In the genomic region with DNA sequence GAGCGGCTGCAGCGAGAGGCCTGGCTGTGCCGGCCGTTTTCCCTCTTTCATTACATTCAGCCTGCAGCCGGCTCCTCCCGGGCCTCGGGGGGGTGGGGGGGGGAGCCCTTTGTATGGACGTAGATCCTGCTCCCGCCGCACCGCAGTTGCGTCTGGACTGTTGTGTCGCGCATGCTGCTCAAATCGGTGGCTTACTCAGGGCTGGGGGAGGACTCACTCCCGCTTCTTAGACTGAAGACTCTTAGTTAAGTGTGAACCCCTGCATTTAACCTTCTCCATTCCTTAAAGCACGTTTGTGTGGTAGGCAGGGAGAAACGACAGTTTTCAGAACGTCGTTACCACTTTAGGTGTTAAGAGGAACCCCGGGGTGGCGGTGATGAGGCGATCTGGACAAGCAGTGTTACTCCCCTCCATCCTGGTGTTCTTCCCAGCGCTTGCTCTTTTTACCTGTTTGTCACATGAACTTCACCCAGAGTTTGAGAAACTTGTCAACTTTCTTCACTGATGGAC, we compare ENCODE assay signal across 8 mouse cellular contexts. TPM values are rescaled to one million over a fixed set of nuclear protein-coding genes. Genes with fewer than 3 reads are reported as not detected.
A peak's percentile ranks its signal among the peaks of the same experiment; 100 is the strongest.
DNase-seq lines count a peak whose midpoint lies in the region; ATAC-seq and TF ChIP-seq lines count a peak whose summit lies in the region.

No protein-coding gene starts in this region.

- H3K9me3 ChIP-seq in lung, embryonic 14.5 days (ENCODE audit: low read depth, low read length) = no peaks in the 10 kb centered on the region
- H3K9me3 ChIP-seq in forebrain, embryonic 15.5 days = no peaks in the 10 kb centered on the region
- H3K9me3 ChIP-seq in limb, embryonic 13.5 days = no peaks in the 10 kb centered on the region
- H3K9me3 ChIP-seq in neural tube, embryonic 15.5 days (replicated peaks) = no peaks in the 10 kb centered on the region

- H3K4me1 ChIP-seq in lung, embryonic 14.5 days (ENCODE audit: insufficient read depth) = no peaks in the 10 kb centered on the region
- peaks cover 3% of the 10 kb centered on the region; the same call in 1 of the 2 replicates for H3K4me1 ChIP-seq in brown adipose tissue, adult 24 weeks (ENCODE audit: control insufficient read depth, insufficient read depth, insufficient read length, low read length)
- peaks cover 19% of the 10 kb centered on the region for H3K4me1 ChIP-seq in forebrain, embryonic 15.5 days
- peaks cover 14% of the 10 kb centered on the region for H3K4me1 ChIP-seq in limb, embryonic 13.5 days
- H3K4me1 ChIP-seq in neural tube, embryonic 15.5 days = peaks cover 17% of the 10 kb centered on the region

- peak overlapping the region; percentile 94 for H3K9ac ChIP-seq in lung, embryonic 14.5 days
- H3K9ac ChIP-seq in forebrain, embryonic 15.5 days (replicated peaks) = peak overlapping the region; percentile 99
- peak overlapping the region; percentile 94 for H3K9ac ChIP-seq in limb, embryonic 13.5 days
- H3K9ac ChIP-seq in neural tube, embryonic 15.5 days (replicated peaks) = peak overlapping the region; percentile 79

- no peak for TF ChIP-seq CTCF in lung, embryonic 14.5 days (IDR thresholded peaks at IDR 0.05; ENCODE audit: low read depth)

- H3K4me2 ChIP-seq in lung, embryonic 14.5 days = peak overlapping the region; percentile 85
- H3K4me2 ChIP-seq in forebrain, embryonic 15.5 days (replicated peaks) = peak overlapping the region; percentile 60
- peak overlapping the region; percentile 89 for H3K4me2 ChIP-seq in limb, embryonic 13.5 days (replicated peaks)
- H3K4me2 ChIP-seq in neural tube, embryonic 15.5 days = peak overlapping the region; percentile 68

- WGBS in lung, embryonic 14.5 days = under 1% methylated on average over 23 of the region's 24 CpGs
- under 1% methylated on average over 24 of the region's 24 CpGs for WGBS in forebrain, embryonic 15.5 days
- under 1% methylated on average over 24 of the region's 24 CpGs for WGBS in limb, embryonic 13.5 days
- WGBS in neural tube, embryonic 15.5 days = 0% methylated on average over 24 of the region's 24 CpGs

- 0 out of 2 replicates have a peak, but pooled peaks cover 3% of the 10 kb centered on the region for H3K36me3 ChIP-seq in lung, embryonic 14.5 days (ENCODE audit: insufficient read depth)
- H3K36me3 ChIP-seq in forebrain, embryonic 15.5 days = no peaks in the 10 kb centered on the region
- H3K36me3 ChIP-seq in limb, embryonic 13.5 days = no peaks in the 10 kb centered on the region
- no peaks in the 10 kb centered on the region for H3K36me3 ChIP-seq in neural tube, embryonic 15.5 days

- peak overlapping the region; percentile 90 for H3K27ac ChIP-seq in lung, embryonic 14.5 days (ENCODE audit: low read depth)
- H3K27ac ChIP-seq in brown adipose tissue, adult 24 weeks (replicated peaks; ENCODE audit: low read depth, low read length) = no peak overlapping the region
- H3K27ac ChIP-seq in forebrain, embryonic 15.5 days (replicated peaks) = peak overlapping the region; percentile 93
- peak overlapping the region; percentile 87 for H3K27ac ChIP-seq in limb, embryonic 13.5 days
- peak overlapping the region; percentile 91 for H3K27ac ChIP-seq in neural tube, embryonic 15.5 days (replicated peaks)

- ATAC-seq in lung, embryonic 14.5 days (ENCODE audit: insufficient read depth) = peak; percentile 76
- peak; percentile 79 for ATAC-seq in forebrain, embryonic 15.5 days (replicated peaks)
- ATAC-seq in limb, embryonic 13.5 days (ENCODE audit: low FRiP score, low read depth) = peak; percentile 43
- ATAC-seq in neural tube, embryonic 15.5 days (ENCODE audit: low FRiP score) = peak; percentile 80

- H3K27me3 ChIP-seq in lung, embryonic 14.5 days (ENCODE audit: insufficient read depth, low read length) = no peaks in the 10 kb centered on the region
- no peaks in the 10 kb centered on the region; the same call in 1 of the 2 replicates for H3K27me3 ChIP-seq in forebrain, embryonic 15.5 days
- H3K27me3 ChIP-seq in limb, embryonic 13.5 days = no peaks in the 10 kb centered on the region
- no peaks in the 10 kb centered on the region for H3K27me3 ChIP-seq in neural tube, embryonic 15.5 days (replicated peaks)

- DNase-seq in lung, embryonic 14.5 days = no peak
- DNase-seq in lung, postnatal 36 days = no peak
- DNase-seq in adrenal gland, postnatal 25 days = no peak
- no peak for DNase-seq in urinary bladder, postnatal 10 days (ENCODE audit: low spot score)

- H3K4me3 ChIP-seq in lung, embryonic 14.5 days (ENCODE audit: low read depth, low read length) = peak overlapping the region; percentile 90
- peak overlapping the region; percentile 98 for H3K4me3 ChIP-seq in brown adipose tissue, adult 24 weeks (ENCODE audit: insufficient read depth, low read depth, low read length)
- H3K4me3 ChIP-seq in forebrain, embryonic 15.5 days = peak overlapping the region; percentile 98
- H3K4me3 ChIP-seq in limb, embryonic 13.5 days = peak overlapping the region; percentile 89
- peak overlapping the region; percentile 80 for H3K4me3 ChIP-seq in neural tube, embryonic 15.5 days (replicated peaks)

RNA-seq across cellular contexts. Expression of gene Fam98b, which starts 0.5 kb away (rescaled TPM):
- polyA plus RNA-seq in lung, embryonic 14.5 days (2014; fragmentation: Nextera tagmentation; extraction: Ambion mirVana) = 8.4 and 8.5 TPM in 2 replicates
- polyA plus RNA-seq in brown adipose tissue, adult 24 weeks (2012; ENCODE audit: insufficient read depth, insufficient read length, missing spikeins) = 19.8 and 28.1 TPM in 2 replicates
- 14.6 and 16.4 TPM in 2 replicates for polyA plus RNA-seq in forebrain, embryonic 15.5 days (2015; fragmentation: Nextera tagmentation; extraction: Ambion mirVana)
- polyA plus RNA-seq in limb, embryonic 13.5 days (2015; fragmentation: Nextera tagmentation; extraction: Ambion mirVana) = 15.2 and 15.5 TPM in 2 replicates
- 12.6 and 13.7 TPM in 2 replicates for polyA plus RNA-seq in neural tube, embryonic 15.5 days (2015; fragmentation: Nextera tagmentation; extraction: Ambion mirVana)
- 40.7 and 46.8 TPM in 2 replicates for total RNA-seq in adrenal gland, postnatal 25 days (2021)
